9 mouse cellular contexts compared by ENCODE assay signal in the genomic region with DNA sequence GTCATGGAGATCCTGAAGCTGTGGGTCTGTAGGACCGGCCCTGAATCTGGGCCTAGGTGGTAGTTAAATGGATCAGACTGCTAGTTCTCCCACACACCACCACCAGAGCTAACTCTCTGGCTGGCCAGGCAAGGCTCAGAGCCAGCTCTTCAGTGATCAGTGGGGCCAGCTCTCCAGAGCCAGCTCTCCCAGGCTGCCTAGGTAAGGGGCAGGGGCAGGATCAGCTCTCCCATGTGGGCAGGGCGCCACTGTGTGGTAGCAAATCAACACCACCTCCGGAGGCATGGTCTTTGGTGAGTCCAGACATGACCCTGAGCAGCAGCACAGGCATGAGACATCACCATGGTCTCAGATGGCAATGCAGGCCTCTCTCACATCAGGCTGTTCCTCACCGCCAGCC. TPM values are rescaled to one million over a fixed set of nuclear protein-coding genes. Genes with fewer than 3 reads are reported as not detected.
DNase-seq lines count a peak whose midpoint lies in the region; ATAC-seq and TF ChIP-seq lines count a peak whose summit lies in the region.
"Had no signal": no experiment of that assay in that cellular context is flagged by ENCODE, and none has a peak within 500 bp of the region (broad histone marks: within the 10 kb centered on the region; RNA-seq: fewer than 3 reads in every experiment).

No protein-coding gene starts in this region.

- peaks cover 49% of the 10 kb centered on the region for H3K36me3 ChIP-seq in G1E (replicated peaks)
- H3K36me3 ChIP-seq in liver, embryonic 13.5 days = peaks cover 10% of the 10 kb centered on the region

- no peak overlapping the region for H3K27ac ChIP-seq in liver, embryonic 13.5 days
- H3K27ac ChIP-seq: limb, embryonic 15.5 days had no signal

- peak; percentile 83 for ATAC-seq in G1E (ENCODE audit: extremely low read depth, insufficient number of reproducible peaks, low FRiP score, poor library complexity, severe bottlenecking)
- peak; percentile 41; the same call in 1 of the 2 replicates for ATAC-seq in liver, embryonic 13.5 days (ENCODE audit: low read depth)
- ATAC-seq in neutrophil, adult 5-6 weeks (ENCODE audit: extremely low read depth, insufficient number of reproducible peaks, low FRiP score, poor library complexity, severe bottlenecking) = peak; percentile 77

- peak; percentile 42 for DNase-seq in layer of hippocampus, adult 11-12 months (ENCODE audit: low spot score)
- DNase-seq in layer of hippocampus, adult 9-10 months (ENCODE audit: low spot score) = no peak
- peak; percentile 23 for DNase-seq in G1E (ENCODE audit: low spot score)
- DNase-seq in embryo, embryonic 11 days = peak; percentile 34
- DNase-seq in heart, postnatal 25 days (ENCODE audit: low spot score) = peak; percentile 28
- DNase-seq in liver, embryonic 13.5 days = peak; percentile 28
- DNase-seq in urinary bladder, postnatal 25 days (ENCODE audit: low spot score) = peak; percentile 30

- intact Hi-C loops in heart, postnatal 25 days (cut with DNase I) = loop anchor here (1.0 to 2.0 kb wide), 3 partner anchors 96 to 325 kb away; a partner anchor contains a TSS

- no peak overlapping the region for H3K4me2 ChIP-seq in liver, embryonic 13.5 days
- H3K4me2 ChIP-seq: limb, embryonic 15.5 days had no signal

- no peaks in the 10 kb centered on the region for H3K27me3 ChIP-seq in G1E (ENCODE audit: insufficient read depth, low read length)
- no peaks in the 10 kb centered on the region for H3K27me3 ChIP-seq in liver, embryonic 13.5 days
- H3K27me3 ChIP-seq: limb, embryonic 15.5 days had no signal

- no peak overlapping the region for H3K4me3 ChIP-seq in G1E (ENCODE audit: low read depth, low read length)
- H3K4me3 ChIP-seq in liver, embryonic 13.5 days (replicated peaks) = no peak overlapping the region
- H3K4me3 ChIP-seq: limb, embryonic 15.5 days had no signal

- H3K9ac ChIP-seq in liver, embryonic 13.5 days = no peak overlapping the region
- H3K9ac ChIP-seq: limb, embryonic 15.5 days had no signal

- WGBS in liver, embryonic 13.5 days (ENCODE audit: insufficient replicate concordance) = 61% methylated on average over 4 of the region's 4 CpGs

- TF ChIP-seq CTCF in G1E (IDR thresholded peaks at IDR 0.05; ENCODE audit: low read depth, low read length) = no peak

- H3K9me3 ChIP-seq in G1E (replicated peaks) = no peaks in the 10 kb centered on the region
- no peaks in the 10 kb centered on the region for H3K9me3 ChIP-seq in liver, embryonic 13.5 days (replicated peaks)
- H3K9me3 ChIP-seq: limb, embryonic 15.5 days had no signal

- peaks cover 6% of the 10 kb centered on the region for H3K4me1 ChIP-seq in G1E (ENCODE audit: insufficient read depth, low read depth, low read length)
- H3K4me1 ChIP-seq in liver, embryonic 13.5 days (replicated peaks) = no peaks in the 10 kb centered on the region
- H3K4me1 ChIP-seq: limb, embryonic 15.5 days had no signal

RNA-seq across cellular contexts. Expression of a gene that starts 15.0 kb away (rescaled TPM):
- total RNA-seq in G1E (2014; fragmentation: Nextera tagmentation) (14.9 and 33.6 TPM in 2 replicates), G1E (2017) (9.0 and 10.4 TPM in 2 replicates)
- 1.3 and 1.5 TPM in 2 replicates for polyA plus RNA-seq in G1E (2012)
- 10 to 100 TPM; 12.1 to 13.5 TPM for total RNA-seq in heart, postnatal 25 days (2021)
- polyA plus RNA-seq in liver, embryonic 13.5 days (2015; fragmentation: Nextera tagmentation; extraction: Ambion mirVana) = 2.2 and 2.8 TPM in 2 replicates
- total RNA-seq in neutrophil, adult 5-6 weeks (2017) = 84.1 and 96.7 TPM in 2 replicates

RNA-seq across cellular contexts. Expression of a gene that starts 25.1 kb away (rescaled TPM):
- 21.1 and 30.9 TPM in 2 replicates for total RNA-seq in G1E (2014; fragmentation: Nextera tagmentation)
- 16.2 and 37.9 TPM in 2 replicates for total RNA-seq in G1E (2017)
- polyA plus RNA-seq in G1E (2012) = not detected in 2 replicates
- total RNA-seq in heart, postnatal 25 days (2021) = 1 to 10 TPM; 5.4 to 5.8 TPM
- polyA plus RNA-seq in liver, embryonic 13.5 days (2015; fragmentation: Nextera tagmentation; extraction: Ambion mirVana) = 6.8 and 9.0 TPM in 2 replicates
- total RNA-seq in neutrophil, adult 5-6 weeks (2017) = 30.1 and 43.8 TPM in 2 replicates

RNA-seq across cellular contexts. Expression of a gene that starts 25.4 kb away (rescaled TPM):
- total RNA-seq in G1E (2014; fragmentation: Nextera tagmentation) = 74.4 and 77.4 TPM in 2 replicates
- total RNA-seq in G1E (2017) = 93.9 and 111 TPM in 2 replicates
- polyA plus RNA-seq in G1E (2012) = 27.7 and 34.1 TPM in 2 replicates
- total RNA-seq in heart, postnatal 25 days (2021) = 100 to 1,000 TPM; 147 to 169 TPM
- 209 and 224 TPM in 2 replicates for polyA plus RNA-seq in liver, embryonic 13.5 days (2015; fragmentation: Nextera tagmentation; extraction: Ambion mirVana)
- total RNA-seq in neutrophil, adult 5-6 weeks (2017) = 13.5 and 13.6 TPM in 2 replicates

RNA-seq across cellular contexts. Expression of a gene that starts 33.5 kb away (rescaled TPM):
- total RNA-seq in G1E (2014; fragmentation: Nextera tagmentation) = 316 and 338 TPM in 2 replicates
- 354 and 358 TPM in 2 replicates for total RNA-seq in G1E (2017)
- polyA plus RNA-seq in G1E (2012) = 847 and 1,153 TPM in 2 replicates
- total RNA-seq in heart, postnatal 25 days (2021) = 100 to 1,000 TPM; 114 to 121 TPM
- 206 and 239 TPM in 2 replicates for polyA plus RNA-seq in liver, embryonic 13.5 days (2015; fragmentation: Nextera tagmentation; extraction: Ambion mirVana)
- total RNA-seq in neutrophil, adult 5-6 weeks (2017) = 115 and 128 TPM in 2 replicates

RNA-seq across cellular contexts. Expression of a gene that starts 50.5 kb away (rescaled TPM):
- total RNA-seq in G1E (2014; fragmentation: Nextera tagmentation) (2.5 and 9.3 TPM in 2 replicates), G1E (2017) (3.1 and 3.5 TPM in 2 replicates)
- polyA plus RNA-seq in G1E (2012) = 0.35 and 0.67 TPM in 2 replicates
- total RNA-seq in heart, postnatal 25 days (2021) = 1 to 10 TPM; 1.5 to 1.6 TPM
- 0.51 and 1.6 TPM in 2 replicates for polyA plus RNA-seq in liver, embryonic 13.5 days (2015; fragmentation: Nextera tagmentation; extraction: Ambion mirVana)
- total RNA-seq in neutrophil, adult 5-6 weeks (2017) = 1.9 and 2.5 TPM in 2 replicates
